Mouse (Mus musculus): ENCODE results near the gene Vmn2r45.
"Not testable (repeated sequence)": the region's sequence is repeated elsewhere in the genome, so short reads cannot be mapped to it uniquely, and the experiment has no call there.

Vmn2r45 gene

DNA sequence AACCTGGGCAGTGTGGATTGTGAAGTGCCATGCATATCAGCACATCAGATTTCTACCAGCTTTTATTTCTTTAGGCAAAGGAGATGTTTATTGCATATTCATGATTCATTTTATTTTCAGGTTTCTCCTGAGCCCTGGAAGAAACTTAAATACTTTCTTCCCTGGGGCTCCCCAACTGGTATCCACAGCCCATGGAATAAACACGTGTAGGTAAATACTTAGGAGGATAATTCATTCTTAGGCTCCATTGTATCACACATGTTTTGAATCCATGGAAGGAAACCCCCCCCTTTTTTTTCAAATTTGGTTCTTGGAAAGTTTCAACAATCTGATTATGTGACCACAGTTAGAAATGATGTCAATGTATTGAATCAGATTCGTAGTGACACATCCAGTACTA is at the start of gene Vmn2r45:
Gene Vmn2r45, minus strand, starts transcription at position 101 of the 400 bp plus-strand sequence.
- not testable (repeated sequence) for DNase-seq
